Mouse (Mus musculus) erythroblast, embryonic 14.5 days (primary cell): Measurements from ENCODE around the gene Inpp5a.

ENCODE experiments used
- GATA1 ChIP-seq: IDR thresholded peaks from 2 replicates; pipeline ENCODE4 v1.6.1; 2012; ENCODE audit warnings: low read length, inconsistent platforms, mixed read lengths
- TAL1 ChIP-seq: IDR thresholded peaks from 3 replicates; pipeline ENCODE4 v1.6.1; 2012; ENCODE audit warnings: low read length, inconsistent platforms, mixed read lengths

DNA sequence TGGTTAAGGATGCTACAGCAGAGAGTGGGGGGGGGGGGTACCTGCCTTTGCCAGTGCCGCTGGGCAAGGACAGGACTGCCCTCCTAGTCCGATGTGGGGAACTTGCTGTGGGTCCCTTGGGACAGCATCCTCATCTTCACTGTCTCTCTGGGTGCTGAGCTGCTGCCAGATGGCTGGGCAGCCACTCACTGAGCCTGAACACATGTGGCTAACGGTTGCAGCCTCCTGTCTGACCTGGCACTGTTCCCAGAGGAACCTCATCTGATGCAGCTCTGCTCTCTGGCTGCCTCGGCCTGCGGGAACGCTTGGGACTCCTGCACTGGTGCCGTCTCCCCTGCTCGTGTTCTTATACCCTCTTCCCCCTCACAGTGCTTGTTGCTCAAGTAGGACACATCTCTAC is 8.6 kb downstream of the Inpp5a start:
- TF ChIP-seq GATA1 (no peak), TAL1 (no peak)
